Mouse (Mus musculus) spleen, adult 2 months (tissue): Measurements from ENCODE around the gene Fat3. TPM values are rescaled to one million over a fixed set of nuclear protein-coding genes. Genes with fewer than 3 reads are reported as not detected.

Source experiments
- DNase-seq, 2 experiments: peaks; one replicate each; pipeline versions ENCODE4 v3.0.0 to v3.0.0-alpha.2; 2012 to 2021; ENCODE audit warnings: low spot score in 2 of 2, low read depth in 1 of 2
- H3K27ac ChIP-seq: fragments of 200-500 bp; 2 replicates; pipeline ENCODE4 v1.5.1; 2012; ENCODE audit warnings: low read length, inconsistent platforms; ENCODE audit not compliant: insufficient read depth
- H3K27me3 ChIP-seq: fragments of 200-500 bp; 2 replicates; pipeline ENCODE4 v1.6.1; 2012; ENCODE audit warnings: mild to moderate bottlenecking, moderate library complexity, low read length, inconsistent platforms; ENCODE audit not compliant: control insufficient read depth, insufficient read depth
- H3K36me3 ChIP-seq: fragments of 200-500 bp; 2 replicates; pipeline ENCODE4 v1.6.1; 2012; ENCODE audit warnings: mild to moderate bottlenecking, low read length, inconsistent platforms; ENCODE audit not compliant: control insufficient read depth, insufficient read depth
- H3K4me1 ChIP-seq: fragments of 200-500 bp; 2 replicates; pipeline ENCODE4 v1.6.1; 2011; ENCODE audit warnings: inconsistent platforms; ENCODE audit not compliant: control insufficient read depth, insufficient read depth, insufficient read length
- H3K4me3 ChIP-seq: fragments of 200-500 bp; 2 replicates; pipeline ENCODE4 v1.5.1; 2011; ENCODE audit warnings: mild to moderate bottlenecking, inconsistent platforms; ENCODE audit not compliant: insufficient read depth, insufficient read length; ENCODE audit errors: extremely low read depth
- CTCF ChIP-seq: fragments of 200-500 bp; IDR thresholded peaks from 2 replicates; pipeline ENCODE4 v1.5.1; 2011; ENCODE audit warnings: mild to moderate bottlenecking, inconsistent platforms; ENCODE audit not compliant: insufficient read depth, insufficient read length, insufficient replicate concordance; ENCODE audit errors: extremely low read depth
- POLR2A ChIP-seq: fragments of 200-500 bp; IDR thresholded peaks from 2 replicates; pipeline ENCODE4 v1.6.1; 2011; ENCODE audit warnings: low read depth, low read length, inconsistent platforms
- WGBS: fragments of 180-500 bp; shearing (Covaris S2); methylation state at CpG from one replicate; pipeline ENCODE4 v1.1.7; 2018; 5-methylcytosine and 5-hydroxymethylcytosine counted together
- polyA plus RNA-seq: library from polyadenylated mRNA; depleted of rRNA; stranded (reverse); fragments of >200 nt; gene quantifications from 2 replicates; pipeline ENCODE4 v1.2.3, GENCODE M21; 2012

Fat3 gene
- polyA plus RNA-seq, 1 experiment, result 0.20 TPM

DNA sequence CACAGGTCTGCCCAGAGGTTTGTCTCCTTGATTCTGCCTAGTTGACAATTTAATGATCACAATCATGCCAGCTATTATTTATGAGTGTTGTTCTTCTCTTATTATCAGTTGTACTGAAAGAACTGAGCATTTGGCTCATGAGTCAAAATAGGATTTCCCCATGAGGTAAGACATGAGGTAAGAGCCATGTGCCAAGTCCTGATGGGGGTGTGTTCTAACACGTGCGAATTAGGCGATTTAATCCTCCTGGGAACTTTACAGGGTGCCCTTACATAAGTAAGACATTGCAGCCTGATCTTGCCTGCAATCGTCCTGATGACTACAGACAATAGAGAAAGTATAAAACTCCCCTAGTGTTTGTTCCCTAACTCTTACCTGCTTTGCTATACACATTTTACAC, 631.6 kb downstream of the Fat3 start:
- H3K36me3 ChIP-seq, result no peaks in the 10 kb centered on the region
- no peaks in the 10 kb centered on the region for H3K27me3 ChIP-seq
- WGBS, result 81% methylated on average over 4 of the region's 4 CpGs
- TF ChIP-seq POLR2A, result no peak
- no peak for TF ChIP-seq CTCF
- H3K27ac ChIP-seq, result no peak overlapping the region
- H3K4me1 ChIP-seq, result no peaks in the 10 kb centered on the region
- no peak overlapping the region for H3K4me3 ChIP-seq
- no peak for DNase-seq

DNA sequence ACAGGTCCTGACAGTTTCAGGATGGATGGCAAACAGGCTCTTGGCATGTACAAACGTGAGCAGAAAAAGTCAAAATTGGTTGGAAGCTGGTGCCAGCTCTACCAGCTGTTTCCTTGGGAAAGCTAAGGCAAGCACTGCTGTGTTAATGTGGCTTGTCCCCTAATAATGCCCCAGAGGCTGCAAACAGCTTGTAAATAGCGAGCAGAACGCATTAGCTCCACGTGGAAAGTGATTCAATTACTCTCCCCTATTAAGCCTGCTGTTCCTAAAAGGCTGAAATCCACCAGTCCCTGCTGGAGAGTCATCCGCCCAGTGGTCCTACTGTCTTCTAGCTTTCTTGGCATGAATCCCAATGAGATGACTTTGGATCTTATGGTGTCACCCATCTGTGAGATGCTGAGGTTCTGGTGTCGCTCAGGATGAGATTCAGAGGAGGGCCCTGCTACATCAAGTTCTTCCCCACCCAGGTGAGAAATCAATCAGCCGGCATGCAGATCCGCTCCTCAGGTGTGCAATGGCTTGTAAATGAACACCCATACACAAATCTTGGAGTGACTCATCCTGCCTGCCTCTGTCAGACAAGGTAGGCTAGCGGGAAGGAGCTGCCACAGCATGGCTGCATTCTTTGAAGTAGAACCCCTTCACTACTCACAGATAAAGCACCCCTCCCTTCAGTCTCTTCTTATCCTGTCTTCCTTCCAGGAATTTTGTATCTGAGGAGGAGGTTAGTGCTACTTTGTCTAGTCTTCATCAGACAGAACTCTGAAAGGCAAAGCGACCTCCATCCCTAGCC, 634.6 kb downstream of the Fat3 start:
- DNase-seq, result no peak
- Histone ChIP-seq H3K27ac (no peak overlapping the region), H3K4me3 (no peak overlapping the region), H3K4me1 (no peaks in the 10 kb centered on the region), H3K36me3 (no peaks in the 10 kb centered on the region), H3K27me3 (no peaks in the 10 kb centered on the region)
- WGBS, result 79% methylated on average over 10 of the region's 10 CpGs
- no peak for TF ChIP-seq CTCF

DNA sequence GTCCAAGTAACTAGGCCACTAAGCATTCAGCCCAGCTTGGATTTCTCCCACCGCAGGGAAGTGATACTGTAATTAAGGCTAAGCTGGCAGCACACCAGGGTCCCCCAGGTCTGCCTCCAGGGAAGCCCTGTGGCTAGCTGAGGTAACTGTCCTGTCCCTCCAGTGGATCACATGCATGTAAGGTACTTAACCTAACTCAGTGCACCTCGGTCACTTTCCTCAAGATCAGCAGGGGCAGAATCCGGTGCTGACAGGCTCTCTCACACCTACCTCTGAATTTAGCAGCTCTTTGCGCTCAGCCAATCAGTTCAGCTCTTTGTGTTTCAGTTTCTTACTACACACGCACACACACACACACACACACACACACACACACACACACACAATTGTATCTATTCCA, 639.7 kb downstream of the Fat3 start:
- TF ChIP-seq CTCF (no peak), POLR2A (no peak)
- WGBS, result 84% methylated on average over 5 of the region's 5 CpGs
- DNase-seq, result no peak

More for the DNA sequence above, 639.7 kb downstream of the Fat3 start:
- Histone ChIP-seq H3K36me3 (no peaks in the 10 kb centered on the region), H3K27ac (no peak overlapping the region), H3K4me1 (no peaks in the 10 kb centered on the region), H3K27me3 (no peaks in the 10 kb centered on the region), H3K4me3 (no peak overlapping the region)
